Mouse (Mus musculus) embryo, embryonic 11 days (tissue): ENCODE data around the gene Spag6.

ENCODE experiments used
- DNase-seq: peaks from one replicate; pipeline ENCODE4 v3.0.0-alpha.2; 2015

Gene Spag6

GRCm38 (mm10) chr2:18737040-18737439 is 43.2 kb downstream of the Spag6 start:
- DNase-seq: peak; percentile 7

GRCm38 (mm10) chr2:18739216-18739615 is 45.4 kb downstream of the Spag6 start:
- no peak for DNase-seq

GRCm38 (mm10) chr2:18756144-18756543 is 62.3 kb downstream of the Spag6 start:
- peak; percentile 34 for DNase-seq

- no peak for DNase-seq
Measured at GRCm38 (mm10) chr2:18764846-18765245, 71.0 kb downstream of the Spag6 start.

DNA sequence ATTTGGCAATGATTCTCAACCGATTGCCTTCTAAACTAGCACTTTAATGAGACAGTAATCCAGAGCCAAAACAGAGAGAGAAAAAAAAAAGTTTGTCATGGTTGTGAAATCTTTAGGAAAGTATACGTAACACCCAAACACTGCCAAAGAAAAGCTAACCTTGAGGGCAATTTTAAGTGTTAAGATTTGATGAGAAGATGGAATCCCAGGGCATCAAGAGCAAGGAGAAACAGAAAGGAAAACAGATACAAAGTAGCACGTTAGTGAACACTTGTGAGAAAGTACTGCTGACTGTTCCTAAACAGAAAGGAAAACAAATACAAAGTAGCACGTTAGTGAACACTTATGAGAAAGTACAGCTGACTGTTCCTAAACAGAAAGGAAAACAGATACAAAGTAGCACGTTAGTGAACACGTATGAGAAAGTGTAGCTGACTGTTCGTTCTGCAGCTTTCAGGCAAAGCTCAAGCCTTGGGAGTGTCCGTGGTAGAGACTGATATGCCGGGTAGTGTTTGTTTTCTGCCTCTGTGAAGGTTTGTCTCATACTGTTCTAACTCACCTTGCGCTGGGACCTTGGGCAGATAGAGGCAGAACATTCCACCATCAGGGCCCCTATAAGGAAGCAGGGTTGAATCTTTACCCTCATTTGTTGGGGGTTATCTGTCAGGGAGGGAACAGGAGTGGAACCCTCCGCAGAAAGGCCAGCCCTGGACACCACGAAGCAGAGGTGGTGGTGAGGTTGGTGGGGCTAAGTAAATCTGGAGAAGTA is 71.8 kb downstream of the Spag6 start:
- DNase-seq: peak; percentile 20

DNA sequence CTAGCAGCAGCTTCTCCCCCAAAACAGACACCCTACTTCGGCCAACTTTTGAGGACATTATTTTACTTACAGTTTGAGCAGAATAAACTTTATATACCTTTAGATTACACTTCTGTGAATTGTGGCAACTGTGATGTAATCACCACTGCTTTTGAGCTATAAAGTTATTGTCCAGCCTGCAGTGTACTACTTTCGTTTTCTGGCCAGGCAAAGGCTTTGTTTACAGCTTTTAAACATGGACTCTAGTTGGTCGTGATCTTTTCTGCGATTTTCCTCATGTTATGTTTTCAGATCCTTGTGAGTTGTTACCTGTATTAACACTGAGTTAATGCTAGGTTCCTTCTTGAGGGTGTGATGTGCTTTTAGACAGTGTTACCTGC is 72.6 kb downstream of the Spag6 start:
- DNase-seq: no peak

- DNase-seq: peak; percentile 90
Measured at GRCm38 (mm10) chr2:18766821-18767541, 73.1 kb downstream of the Spag6 start.

DNA sequence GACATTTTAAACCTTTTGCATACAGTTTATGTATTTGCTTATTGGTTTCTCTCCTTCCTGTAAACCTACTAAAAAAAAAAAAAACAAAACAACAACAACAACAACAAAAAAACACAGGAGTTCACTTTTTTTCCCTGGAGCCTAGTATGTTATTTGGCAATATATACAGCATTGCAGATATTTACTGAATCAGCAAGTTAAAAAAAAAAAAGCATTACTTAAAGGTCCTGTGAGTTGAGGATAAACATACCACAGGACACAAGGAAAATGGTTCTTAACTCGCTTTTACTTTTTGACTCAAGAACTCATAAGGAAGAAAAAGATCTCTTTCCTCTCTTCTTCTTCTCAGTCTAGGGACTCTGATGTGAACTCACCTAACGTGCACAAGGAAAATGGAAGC is 74.6 kb downstream of the Spag6 start:
- DNase-seq: no peak

DNA sequence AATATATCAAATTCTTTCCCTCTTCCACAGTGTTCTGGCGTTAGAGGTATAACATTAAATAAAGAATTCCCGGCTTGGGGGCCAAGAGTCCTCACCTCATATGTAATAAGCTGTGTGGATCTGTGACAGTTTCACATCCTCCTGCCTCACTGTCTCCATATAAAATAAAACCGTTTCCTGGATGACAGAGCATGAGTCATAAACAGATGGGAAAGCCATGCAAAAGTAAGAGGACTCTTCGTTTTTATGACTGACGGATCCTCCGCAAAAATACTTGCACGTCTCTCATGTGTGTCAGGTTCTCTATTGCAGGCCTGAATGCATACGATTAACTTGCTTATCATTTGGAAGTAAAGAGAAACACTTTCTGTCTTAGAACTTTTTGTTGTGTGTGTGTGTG is 78.6 kb downstream of the Spag6 start:
- no peak for DNase-seq

- DNase-seq: no peak
Measured at GRCm38 (mm10) chr2:18774326-18774725, 80.5 kb downstream of the Spag6 start.

- DNase-seq: peak; percentile 83
Measured at GRCm38 (mm10) chr2:18778220-18778619, 84.4 kb downstream of the Spag6 start.

DNA sequence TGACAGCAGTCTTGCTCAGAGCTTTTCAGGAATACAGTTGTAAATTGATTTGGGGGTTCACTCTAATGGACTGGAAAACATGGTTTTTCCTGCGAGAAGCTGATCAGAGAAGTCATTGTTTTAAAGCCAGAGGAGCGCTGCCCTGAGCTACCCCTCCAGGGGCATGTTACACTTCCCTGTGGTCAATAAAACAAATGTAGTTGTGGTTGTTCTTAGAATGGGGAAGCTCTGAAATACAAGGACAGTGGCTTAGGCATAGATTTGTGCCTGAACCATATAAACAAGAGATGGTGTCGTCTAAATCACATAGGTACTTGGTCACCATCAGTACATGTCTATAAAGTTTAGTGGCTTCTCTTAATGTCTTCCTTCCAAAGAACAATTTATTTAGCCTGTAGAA is 86.0 kb downstream of the Spag6 start:
- no peak for DNase-seq

DNA sequence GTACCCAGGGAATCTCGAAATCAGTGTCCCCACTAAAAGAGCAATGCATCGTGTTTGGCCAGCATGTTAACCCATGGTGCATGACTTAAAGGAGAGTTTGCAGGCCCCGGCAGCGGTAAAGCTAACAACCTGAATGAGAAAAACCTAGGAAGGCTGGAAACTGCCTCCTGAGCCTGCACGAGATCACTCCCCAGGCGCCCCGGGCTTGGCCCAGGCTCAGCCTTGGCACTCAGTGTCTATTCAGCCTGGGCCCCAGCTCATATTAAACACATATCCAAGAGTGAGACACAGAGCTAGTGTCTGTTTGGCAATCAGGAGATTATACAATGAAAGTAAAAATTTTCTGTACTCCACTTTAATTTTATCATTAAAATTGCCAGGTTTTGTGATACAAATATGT is 87.5 kb downstream of the Spag6 start:
- no peak for DNase-seq

DNA sequence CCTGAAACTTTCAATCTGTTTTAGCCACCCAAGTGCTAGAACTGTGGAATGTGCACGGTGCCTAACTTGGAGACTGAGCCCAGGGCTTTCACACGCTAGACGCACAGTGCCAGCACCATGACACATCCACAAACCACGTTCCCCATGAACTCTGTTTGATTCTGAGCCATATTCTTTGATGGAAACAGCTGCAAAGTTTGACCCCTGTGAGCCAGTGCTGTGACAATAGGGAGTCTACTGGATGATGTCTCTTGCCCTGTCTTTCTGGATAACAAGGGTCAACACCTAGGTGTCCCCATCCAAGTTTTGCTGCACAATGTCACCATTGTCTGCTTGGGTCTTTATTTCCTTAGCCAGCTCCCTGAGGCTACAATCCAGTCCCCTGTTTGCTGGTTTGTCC is 100.4 kb downstream of the Spag6 start:
- no peak for DNase-seq

GRCm38 (mm10) chr2:18797776-18798175 is 103.9 kb downstream of the Spag6 start:
- DNase-seq: peak; percentile 34

GRCm38 (mm10) chr2:18799265-18799965 is 105.6 kb downstream of the Spag6 start:
- DNase-seq: no peak
